Mouse (Mus musculus): ENCODE measurements around the gene Mthfd1l. TPM values are rescaled to one million over a fixed set of nuclear protein-coding genes. Genes with fewer than 3 reads are reported as not detected.
"Not testable (repeated sequence)": the region's sequence is repeated elsewhere in the genome, so short reads cannot be mapped to it uniquely, and the experiment has no call there.

Mthfd1l gene
- total and polyA plus RNA-seq, 3 experiments: 53.4 to 237 (median 89.6) TPM

DNA sequence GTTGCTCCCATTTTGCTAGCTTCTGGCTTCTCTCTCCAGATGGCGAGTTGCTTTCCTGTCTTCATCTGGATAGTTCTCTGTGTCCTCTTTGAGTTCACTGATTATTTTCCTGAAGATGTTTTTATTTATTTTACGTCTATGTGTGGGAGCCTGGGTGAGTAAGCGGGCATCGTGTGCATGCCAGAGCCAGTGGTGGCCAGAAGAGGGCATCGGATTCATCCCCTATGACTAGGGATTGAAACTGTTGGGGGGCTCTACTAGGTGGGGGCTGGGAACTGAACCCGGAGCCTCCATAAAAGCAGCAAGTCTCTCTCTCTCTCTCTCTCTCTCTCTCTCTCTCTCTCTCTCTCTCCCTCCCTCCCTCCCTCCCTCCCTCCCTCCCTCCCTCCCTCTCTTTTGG is 227.0 kb downstream of the Mthfd1l start:
- ATAC-seq (ENCODE audit: extremely low read depth, insufficient number of reproducible peaks, low FRiP score, poor library complexity, severe bottlenecking): no peak
- Histone ChIP-seq H3K4me1 (ENCODE audit: insufficient read depth, low read depth, low read length) (no peaks in the 10 kb centered on the region), H3K4me3 (ENCODE audit: low read depth, low read length) (no peak overlapping the region), H3K9me3 (replicated peaks) (no peaks in the 10 kb centered on the region), H3K36me3 (replicated peaks) (no peaks in the 10 kb centered on the region), H3K27me3 (ENCODE audit: insufficient read depth, low read length) (no peaks in the 10 kb centered on the region)
- no peak for DNase-seq (ENCODE audit: low spot score)
- TF ChIP-seq POLR2AphosphoS5 (IDR thresholded peaks at IDR 0.05; ENCODE audit: insufficient replicate concordance, low read depth, low read length) (no peak), TAL1 (conservative IDR thresholded peaks at IDR 0.05; ENCODE audit: low read depth, low read length) (no peak), CTCF (IDR thresholded peaks at IDR 0.05; ENCODE audit: low read depth, low read length) (no peak), GATA2 (IDR thresholded peaks at IDR 0.05; ENCODE audit: borderline replicate concordance, low read depth, low read length) (no peak), GATA1 (IDR thresholded peaks at IDR 0.05; ENCODE audit: borderline replicate concordance, low read length) (no peak)

DNA sequence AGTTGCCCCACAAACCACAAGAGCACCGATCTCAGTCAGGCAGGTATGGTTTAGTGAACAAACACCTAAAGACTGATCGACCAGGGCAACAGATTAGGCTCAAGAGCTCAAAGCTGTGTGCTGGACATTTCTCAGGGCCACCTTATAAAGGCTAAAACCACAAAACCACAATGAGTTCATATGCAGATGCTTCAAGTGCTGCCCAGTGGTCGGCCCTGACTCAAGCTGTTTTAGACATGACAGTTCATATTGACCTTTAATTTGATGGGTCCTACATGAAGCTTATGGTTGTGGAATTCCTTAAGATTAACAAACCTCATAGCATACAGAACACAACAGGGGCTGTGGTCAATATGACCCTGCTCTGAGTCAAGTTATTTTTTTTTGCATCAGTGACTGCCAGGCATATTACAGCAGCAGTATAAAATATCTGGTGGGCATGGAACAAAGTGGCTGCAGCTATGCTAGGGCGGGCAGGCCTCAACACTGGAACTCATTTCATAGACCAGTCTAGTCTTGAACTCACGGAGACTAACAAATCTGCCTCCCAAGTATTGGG is 227.7 kb downstream of the Mthfd1l start:
- H3K27me3 ChIP-seq (ENCODE audit: insufficient read depth, low read length): no peaks in the 10 kb centered on the region
- no peak overlapping the region for H3K4me3 ChIP-seq (ENCODE audit: low read depth, low read length)
- H3K9me3 ChIP-seq (replicated peaks): no peaks in the 10 kb centered on the region
- DNase-seq (ENCODE audit: low spot score) (no peak), ATAC-seq (ENCODE audit: extremely low read depth, insufficient number of reproducible peaks, low FRiP score, poor library complexity, severe bottlenecking) (no peak)
- H3K4me1 ChIP-seq (ENCODE audit: insufficient read depth, low read depth, low read length): no peaks in the 10 kb centered on the region
- H3K36me3 ChIP-seq (replicated peaks): no peaks in the 10 kb centered on the region
- TF ChIP-seq GATA1 (IDR thresholded peaks at IDR 0.05; ENCODE audit: borderline replicate concordance, low read length) (no peak), POLR2AphosphoS5 (IDR thresholded peaks at IDR 0.05; ENCODE audit: insufficient replicate concordance, low read depth, low read length) (no peak), GATA2 (IDR thresholded peaks at IDR 0.05; ENCODE audit: borderline replicate concordance, low read depth, low read length) (no peak), CTCF (IDR thresholded peaks at IDR 0.05; ENCODE audit: low read depth, low read length) (no peak), TAL1 (conservative IDR thresholded peaks at IDR 0.05; ENCODE audit: low read depth, low read length) (no peak)

DNA sequence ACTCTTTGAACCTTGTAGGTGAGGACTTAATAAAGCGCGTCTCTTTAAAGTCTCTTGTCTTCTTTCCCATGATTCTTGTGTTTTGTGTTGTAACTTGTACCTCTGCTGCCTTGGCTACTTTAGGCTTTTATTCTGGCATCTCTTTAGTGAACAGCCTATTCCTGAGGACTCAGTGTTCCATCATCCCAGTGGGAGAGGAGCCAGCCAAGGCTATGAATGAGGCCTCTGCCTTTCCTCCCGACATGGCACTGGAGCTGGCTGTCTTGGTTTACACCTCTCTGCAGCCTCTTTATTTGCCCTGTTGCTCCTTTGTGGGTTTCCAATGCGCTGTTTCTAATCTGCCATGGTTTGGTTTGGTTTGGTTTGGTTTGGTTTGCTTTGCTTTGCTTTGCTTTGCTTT is 228.2 kb downstream of the Mthfd1l start:
- Histone ChIP-seq H3K9me3 (replicated peaks) (no peaks in the 10 kb centered on the region), H3K27me3 (ENCODE audit: insufficient read depth, low read length) (no peaks in the 10 kb centered on the region), H3K4me1 (ENCODE audit: insufficient read depth, low read depth, low read length) (no peaks in the 10 kb centered on the region), H3K4me3 (ENCODE audit: low read depth, low read length) (no peak overlapping the region), H3K36me3 (replicated peaks) (no peaks in the 10 kb centered on the region)
- no peak for TF ChIP-seq TAL1 (conservative IDR thresholded peaks at IDR 0.05; ENCODE audit: low read depth, low read length)
- no peak for TF ChIP-seq CTCF (IDR thresholded peaks at IDR 0.05; ENCODE audit: low read depth, low read length)
- no peak for TF ChIP-seq GATA2 (IDR thresholded peaks at IDR 0.05; ENCODE audit: borderline replicate concordance, low read depth, low read length)
- no peak for TF ChIP-seq GATA1 (IDR thresholded peaks at IDR 0.05; ENCODE audit: borderline replicate concordance, low read length)
- no peak for TF ChIP-seq POLR2AphosphoS5 (IDR thresholded peaks at IDR 0.05; ENCODE audit: insufficient replicate concordance, low read depth, low read length)
- DNase-seq (ENCODE audit: low spot score): no peak
- no peak for ATAC-seq (ENCODE audit: extremely low read depth, insufficient number of reproducible peaks, low FRiP score, poor library complexity, severe bottlenecking)

DNA sequence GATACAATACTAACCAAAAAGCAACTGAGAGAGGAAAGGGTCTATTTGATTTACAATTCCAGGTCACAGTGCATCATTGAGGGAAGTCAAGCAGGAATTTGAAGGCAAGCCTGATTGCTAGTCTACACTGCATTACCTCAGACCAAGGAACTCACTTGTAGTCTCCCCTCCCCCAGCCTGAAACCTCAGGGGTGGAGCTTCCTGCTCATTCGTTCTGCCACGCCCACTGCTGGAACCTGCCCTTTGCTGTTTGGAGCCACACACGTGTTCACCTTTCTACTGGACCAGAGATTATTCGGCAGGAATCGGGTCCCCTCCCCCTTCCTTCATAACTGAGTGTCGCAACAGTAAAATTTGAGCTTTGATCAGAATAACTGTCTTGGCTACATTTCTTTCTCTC is 230.7 kb downstream of the Mthfd1l start:
- not testable (repeated sequence) for H3K4me3 ChIP-seq (ENCODE audit: low read depth, low read length); H3K9me3 ChIP-seq (replicated peaks); H3K4me1 ChIP-seq (ENCODE audit: insufficient read depth, low read depth, low read length); H3K27me3 ChIP-seq (ENCODE audit: insufficient read depth, low read length); ATAC-seq (ENCODE audit: extremely low read depth, insufficient number of reproducible peaks, low FRiP score, poor library complexity, severe bottlenecking); DNase-seq (ENCODE audit: low spot score); H3K36me3 ChIP-seq (replicated peaks)

DNA sequence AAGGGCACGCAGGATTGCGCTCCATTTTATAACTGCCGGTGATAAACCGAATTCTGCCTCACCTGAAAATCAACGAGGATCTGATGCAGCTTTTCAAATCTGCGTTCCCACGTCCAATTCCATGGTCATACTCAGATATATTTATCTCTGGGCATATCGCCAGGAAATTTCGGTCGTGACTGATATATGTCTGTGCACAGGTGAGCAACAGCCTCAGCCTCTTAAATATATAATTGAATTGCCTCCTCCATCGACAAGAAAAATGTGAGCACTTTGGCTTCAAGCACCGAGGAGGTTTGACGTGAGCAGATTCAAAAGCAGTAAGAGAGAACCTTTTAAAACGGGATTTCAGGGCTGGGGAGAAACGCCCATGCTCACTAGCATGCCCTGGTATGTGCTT is 236.1 kb downstream of the Mthfd1l start:
- ATAC-seq (ENCODE audit: extremely low read depth, insufficient number of reproducible peaks, low FRiP score, poor library complexity, severe bottlenecking) (no peak), DNase-seq (ENCODE audit: low spot score) (no peak)
- Histone ChIP-seq H3K9me3 (replicated peaks) (no peaks in the 10 kb centered on the region), H3K27me3 (ENCODE audit: insufficient read depth, low read length) (peaks cover 4% of the 10 kb centered on the region; the same call in 1 of the 2 replicates), H3K36me3 (replicated peaks) (no peaks in the 10 kb centered on the region), H3K4me3 (ENCODE audit: low read depth, low read length) (no peak overlapping the region), H3K4me1 (ENCODE audit: insufficient read depth, low read depth, low read length) (no peaks in the 10 kb centered on the region)
- no peak for TF ChIP-seq TAL1 (conservative IDR thresholded peaks at IDR 0.05; ENCODE audit: low read depth, low read length)
- TF ChIP-seq GATA2 (IDR thresholded peaks at IDR 0.05; ENCODE audit: borderline replicate concordance, low read depth, low read length): no peak
- TF ChIP-seq POLR2AphosphoS5 (IDR thresholded peaks at IDR 0.05; ENCODE audit: insufficient replicate concordance, low read depth, low read length): no peak
- TF ChIP-seq CTCF (IDR thresholded peaks at IDR 0.05; ENCODE audit: low read depth, low read length): no peak
- no peak for TF ChIP-seq GATA1 (IDR thresholded peaks at IDR 0.05; ENCODE audit: borderline replicate concordance, low read length)

DNA sequence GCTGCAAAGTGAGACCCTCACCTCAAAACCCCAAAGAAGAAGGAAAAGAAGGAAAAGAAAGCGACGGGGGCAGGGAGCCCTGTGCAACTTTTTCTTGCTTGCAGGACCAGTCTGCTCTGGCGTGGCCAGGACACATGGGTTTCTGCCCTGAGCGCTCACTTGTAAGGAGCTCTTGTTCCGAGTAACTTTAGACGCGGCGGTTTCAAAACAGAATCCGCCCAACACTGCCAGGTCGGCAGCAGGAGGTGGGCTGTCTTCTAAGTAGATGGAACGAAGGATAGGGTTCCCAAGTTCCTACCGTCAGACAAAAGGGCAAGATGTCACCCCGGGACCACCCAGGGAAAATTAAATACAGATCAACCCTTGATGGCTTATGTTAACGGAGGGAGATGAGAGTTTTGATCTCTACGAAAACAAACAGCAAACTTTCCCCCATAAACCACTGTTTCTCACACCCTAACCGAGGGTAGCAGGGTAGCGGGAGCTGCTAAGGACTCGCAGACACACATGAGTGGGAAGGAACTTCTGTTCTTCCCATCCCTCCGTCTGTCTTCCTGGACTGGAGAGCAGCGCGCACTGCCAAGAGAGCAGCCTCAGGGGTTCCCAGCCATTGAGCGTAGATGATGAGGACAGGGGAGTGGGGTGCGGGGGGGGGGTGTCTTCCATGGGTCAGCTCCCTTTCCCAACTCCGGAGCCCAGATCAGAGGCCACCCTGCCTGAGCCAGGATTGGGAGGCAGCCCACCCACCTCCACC is 237.6 kb downstream of the Mthfd1l start:
- DNase-seq (ENCODE audit: low spot score) (no peak), ATAC-seq (ENCODE audit: extremely low read depth, insufficient number of reproducible peaks, low FRiP score, poor library complexity, severe bottlenecking) (no peak)
- no peaks in the 10 kb centered on the region for H3K36me3 ChIP-seq (replicated peaks)
- no peak overlapping the region for H3K4me3 ChIP-seq (ENCODE audit: low read depth, low read length)
- no peak for TF ChIP-seq GATA1 (IDR thresholded peaks at IDR 0.05; ENCODE audit: borderline replicate concordance, low read length)
- no peak for TF ChIP-seq POLR2AphosphoS5 (IDR thresholded peaks at IDR 0.05; ENCODE audit: insufficient replicate concordance, low read depth, low read length)
- TF ChIP-seq GATA2 (IDR thresholded peaks at IDR 0.05; ENCODE audit: borderline replicate concordance, low read depth, low read length): no peak
- no peak for TF ChIP-seq CTCF (IDR thresholded peaks at IDR 0.05; ENCODE audit: low read depth, low read length)
- no peak for TF ChIP-seq TAL1 (conservative IDR thresholded peaks at IDR 0.05; ENCODE audit: low read depth, low read length)
- H3K27me3 ChIP-seq (ENCODE audit: insufficient read depth, low read length): peaks cover 4% of the 10 kb centered on the region; the same call in 1 of the 2 replicates
- H3K4me1 ChIP-seq (ENCODE audit: insufficient read depth, low read depth, low read length): no peaks in the 10 kb centered on the region
- H3K9me3 ChIP-seq (replicated peaks): no peaks in the 10 kb centered on the region
